Mouse (Mus musculus): ENCODE data around the gene Olfr1414.

DNA sequence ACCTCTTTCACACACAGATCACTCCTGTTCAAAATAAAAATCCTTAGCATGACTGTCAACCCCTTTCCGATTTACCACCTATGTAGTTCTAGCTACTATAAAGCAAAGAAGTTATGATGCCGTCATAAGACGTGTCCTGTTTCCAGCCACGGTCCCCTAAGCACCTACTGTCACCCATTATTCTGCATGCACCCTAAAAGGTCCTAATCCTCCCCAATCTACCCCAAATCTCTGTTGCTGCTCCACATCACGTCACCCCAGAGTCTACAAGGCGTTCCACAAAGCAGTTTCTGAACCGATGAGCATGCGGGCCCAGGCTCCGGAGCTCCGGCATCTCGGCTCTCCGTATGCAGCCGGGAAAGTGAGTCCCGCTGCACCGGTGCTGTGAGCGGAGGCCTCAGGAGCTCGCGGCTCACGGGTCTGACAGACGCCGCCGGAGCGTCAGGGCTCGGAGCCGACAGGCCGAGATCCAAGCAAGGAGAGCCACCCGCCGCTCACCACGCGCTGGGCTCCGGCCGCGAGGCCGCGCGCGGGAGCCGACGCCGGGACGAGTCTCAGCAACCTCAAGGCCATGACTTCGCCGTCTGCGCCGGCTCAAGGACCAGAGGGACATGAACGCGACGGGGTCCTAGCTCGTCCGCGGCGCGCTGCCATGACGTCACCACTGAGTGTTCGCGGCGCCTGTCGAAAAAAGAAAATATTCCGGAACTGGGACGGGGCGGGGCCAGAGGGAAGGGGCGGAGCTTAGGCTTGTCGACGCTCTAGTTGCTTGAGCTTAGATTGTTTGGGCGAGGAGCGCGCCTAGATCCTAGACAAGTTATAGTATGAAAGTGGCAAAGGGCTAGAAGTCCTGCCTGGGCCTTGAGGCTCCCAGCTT lies 45.1 kb downstream of the Olfr1414 start, which contains the start of gene Ndufa10:
- TF ChIP-seq GATA1 (IDR thresholded peaks at IDR 0.05; ENCODE audit: borderline replicate concordance, low read length), result no peak
- TF ChIP-seq FLI1 (IDR thresholded peaks at IDR 0.05; ENCODE audit: low read length), result no peak
